Mouse (Mus musculus): ENCODE results near the gene B4galnt1.

DNA sequence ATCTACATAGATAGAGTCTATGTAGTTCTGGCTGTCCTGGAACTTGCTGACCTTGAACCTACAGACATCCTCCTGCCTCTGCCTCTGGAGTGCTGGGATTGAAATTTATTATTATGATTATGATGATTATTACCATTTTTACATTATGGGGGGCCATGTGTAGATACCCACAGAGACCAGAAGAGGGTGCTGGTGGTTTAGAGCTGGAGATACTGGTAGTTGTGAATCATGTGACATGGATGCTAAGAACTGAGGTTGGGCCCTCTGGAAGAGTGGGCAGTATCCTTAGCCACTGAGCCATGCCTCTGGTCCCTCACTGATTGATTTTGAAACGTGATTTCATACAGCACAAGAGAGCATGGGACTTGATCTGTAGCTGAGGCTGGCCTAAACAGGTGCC lies 21.4 kb downstream of the B4galnt1 start:
- TF ChIP-seq POLR2A (IDR thresholded peaks at IDR 0.05; ENCODE audit: low read depth, low read length): no peak
- peak; percentile 15; the same call in 1 of the 2 replicates for TF ChIP-seq BHLHE40 (IDR thresholded peaks at IDR 0.05; ENCODE audit: low read depth, low read length)
- peak; percentile 46 for TF ChIP-seq USF2 (conservative IDR thresholded peaks at IDR 0.05; ENCODE audit: low read depth, low read length)
- peak in 1 of 2 experiments; percentile 60; a peak in 2 of 4 replicates for TF ChIP-seq CTCF (conservative IDR thresholded peaks at IDR 0.05 in 1 of 2, IDR thresholded peaks at IDR 0.05 in 1 of 2; ENCODE audit: low read depth in 2 of 2, low read length in 2 of 2)
- peak; percentile 54 for TF ChIP-seq RAD21 (IDR thresholded peaks at IDR 0.05; ENCODE audit: low read depth, low read length)
- TF ChIP-seq USF1 (IDR thresholded peaks at IDR 0.05; ENCODE audit: low read depth, low read length): peak; percentile 41; the same call in 1 of the 2 replicates
- no peak for TF ChIP-seq CHD1 (IDR thresholded peaks at IDR 0.05; ENCODE audit: low read depth, low read length)
- TF ChIP-seq EP300 (IDR thresholded peaks at IDR 0.05; ENCODE audit: low read length): no peak
- no peak for TF ChIP-seq ZKSCAN1 (IDR thresholded peaks at IDR 0.05; ENCODE audit: borderline replicate concordance, low read depth, low read length)
- no peak for TF ChIP-seq CHD2 (IDR thresholded peaks at IDR 0.05; ENCODE audit: low read length)
- TF ChIP-seq HCFC1 (IDR thresholded peaks at IDR 0.05; ENCODE audit: low read depth, low read length): no peak
- 0 out of 2 replicates have a peak, but pooled peaks have one; percentile 28 for TF ChIP-seq MAX (IDR thresholded peaks at IDR 0.05; ENCODE audit: low read length)

Measured in CH12.LX (cell line).